Mouse (Mus musculus) CH12.LX (cell line): Measurements from ENCODE around the gene Otop3. TPM values are rescaled to one million over a fixed set of nuclear protein-coding genes. Genes with fewer than 3 reads are reported as not detected.

Source experiments
- DNase-seq: peaks from one replicate; pipeline ENCODE4 v3.0.0-alpha.2; 2013; ENCODE audit errors: extremely low read depth
- H3K27ac ChIP-seq: 2 replicates; pipeline ENCODE4 v1.5.1; 2012; ENCODE audit warnings: low read depth, mild to moderate bottlenecking, control low read depth, moderate library complexity; ENCODE audit not compliant: insufficient read depth
- H3K27me3 ChIP-seq: replicated peaks from 2 replicates; pipeline ENCODE3; 2012; ENCODE audit warnings: inconsistent platforms
- H3K36me3 ChIP-seq, 2 experiments: replicated peaks in 1 of 2; 2 replicates each; pipeline versions ENCODE3 to v1.6.1; 2012; ENCODE audit warnings: inconsistent platforms in 1 of 2, low read length in 1 of 2, mild to moderate bottlenecking in 1 of 2, mixed read lengths in 1 of 2, moderate library complexity in 1 of 2; ENCODE audit not compliant: control insufficient read depth in 1 of 2, insufficient read depth in 1 of 2
- H3K4me1 ChIP-seq, 2 experiments: 2 replicates each; pipeline ENCODE4 v1.6.1; 2012; ENCODE audit warnings: inconsistent platforms in 1 of 2, moderate library complexity in 1 of 2; ENCODE audit not compliant: insufficient read depth in 2 of 2, control insufficient read depth in 1 of 2
- H3K4me2 ChIP-seq: 2 replicates; pipeline ENCODE4 v1.6.1; 2012; ENCODE audit warnings: low read depth, mild to moderate bottlenecking, control low read depth; ENCODE audit not compliant: poor library complexity, insufficient read depth, severe bottlenecking
- H3K4me3 ChIP-seq, 3 experiments: fragments of 150-350 bp in 1 of 3; sonication (generic) in 1 of 3; replicated peaks in 1 of 3; 2 replicates each; pipeline versions ENCODE3 to v1.5.1; 2011 to 2012; ENCODE audit warnings: low read depth in 2 of 3, low read length in 2 of 3, mild to moderate bottlenecking in 2 of 3, moderate library complexity in 2 of 3, control low read depth in 1 of 3, improper control_type of control experiment in 1 of 3, inconsistent platforms in 1 of 3, mixed read lengths in 1 of 3; ENCODE audit not compliant: poor library complexity in 1 of 3
- H3K79me2 ChIP-seq: replicated peaks from 2 replicates; pipeline ENCODE4 v1.6.1; 2012; ENCODE audit warnings: mild to moderate bottlenecking, moderate library complexity; ENCODE audit not compliant: control insufficient read depth, poor library complexity, insufficient read depth, severe bottlenecking; ENCODE audit errors: extremely low read depth
- H3K9ac ChIP-seq: 2 replicates; pipeline ENCODE4 v1.6.1; 2012; ENCODE audit warnings: low read depth, mild to moderate bottlenecking, control low read depth, moderate library complexity; ENCODE audit not compliant: insufficient read depth
- H3K9me3 ChIP-seq: replicated peaks from 2 replicates; pipeline ENCODE3; 2012; ENCODE audit warnings: low read length, inconsistent platforms, mixed read lengths
- BHLHE40 ChIP-seq: IDR thresholded peaks from 2 replicates; pipeline ENCODE4 v1.6.1; 2011; ENCODE audit warnings: mild to moderate bottlenecking, low read depth, low read length, improper control_type of control experiment
- CTCF ChIP-seq, 2 experiments: IDR thresholded peaks in 1 of 2; conservative IDR thresholded peaks in 1 of 2; 2 replicates each; pipeline ENCODE4 v1.5.1; 2011 to 2012; ENCODE audit warnings: low read depth in 2 of 2, low read length in 2 of 2, improper control_type of control experiment in 1 of 2, inconsistent platforms in 1 of 2, mild to moderate bottlenecking in 1 of 2, moderate library complexity in 1 of 2
- E2F4 ChIP-seq: IDR thresholded peaks from 2 replicates; pipeline ENCODE4 v1.6.1; 2011; ENCODE audit warnings: low read depth, low read length, improper control_type of control experiment; ENCODE audit not compliant: insufficient replicate concordance
- ELF1 ChIP-seq: IDR thresholded peaks from 2 replicates; pipeline ENCODE4 v1.6.1; 2014; ENCODE audit warnings: low read depth, mild to moderate bottlenecking, inconsistent platforms, low read length, improper control_type of control experiment
- JUN ChIP-seq: IDR thresholded peaks from 2 replicates; pipeline ENCODE4 v1.6.1; 2011; ENCODE audit warnings: low read depth, mild to moderate bottlenecking, low read length, improper control_type of control experiment, moderate library complexity; ENCODE audit not compliant: insufficient read depth
- KAT2A ChIP-seq: IDR thresholded peaks from 2 replicates; pipeline ENCODE4 v1.6.1; 2012; ENCODE audit warnings: low read length, improper control_type of control experiment, inconsistent platforms; ENCODE audit not compliant: insufficient replicate concordance
- MAFK ChIP-seq: IDR thresholded peaks from 2 replicates; pipeline ENCODE4 v1.6.1; 2011; ENCODE audit warnings: low read length, improper control_type of control experiment; ENCODE audit not compliant: insufficient replicate concordance
- MEF2A ChIP-seq: IDR thresholded peaks from 2 replicates; pipeline ENCODE4 v1.6.1; 2014; ENCODE audit warnings: low read depth, mild to moderate bottlenecking, inconsistent platforms, low read length, improper control_type of control experiment, borderline replicate concordance
- PAX5 ChIP-seq: IDR thresholded peaks from 2 replicates; pipeline ENCODE4 v1.6.1; 2012; ENCODE audit warnings: low read length, inconsistent platforms, mixed read lengths
- POLR2A ChIP-seq: IDR thresholded peaks from 2 replicates; pipeline ENCODE4 v1.6.1; 2011; ENCODE audit warnings: low read depth, mild to moderate bottlenecking, improper control_type of control experiment, low read length
- POLR2AphosphoS2 ChIP-seq: IDR thresholded peaks from 2 replicates; pipeline ENCODE4 v1.6.1; 2011; ENCODE audit warnings: low read depth, low read length, improper control_type of control experiment
- RAD21 ChIP-seq: IDR thresholded peaks from 2 replicates; pipeline ENCODE4 v1.6.1; 2011; ENCODE audit warnings: low read depth, mild to moderate bottlenecking, low read length, improper control_type of control experiment, moderate library complexity
- RCOR1 ChIP-seq: conservative IDR thresholded peaks from 2 replicates; pipeline ENCODE4 v1.6.1; 2012; ENCODE audit warnings: low read depth, mild to moderate bottlenecking, inconsistent platforms, low read length, improper control_type of control experiment
- SIN3A ChIP-seq: IDR thresholded peaks from 2 replicates; pipeline ENCODE4 v1.6.1; 2012; ENCODE audit warnings: low read length, improper control_type of control experiment, inconsistent platforms
- TBP ChIP-seq: conservative IDR thresholded peaks from 2 replicates; pipeline ENCODE4 v1.6.1; 2011; ENCODE audit warnings: low read depth, low read length, improper control_type of control experiment
- USF2 ChIP-seq: conservative IDR thresholded peaks from 2 replicates; pipeline ENCODE4 v1.6.1; 2011; ENCODE audit warnings: low read depth, low read length, improper control_type of control experiment
- ZC3H11A ChIP-seq: IDR thresholded peaks from 2 replicates; pipeline ENCODE4 v1.6.1; 2012; ENCODE audit warnings: low read depth, mild to moderate bottlenecking, inconsistent platforms, low read length, improper control_type of control experiment
- ZKSCAN1 ChIP-seq: IDR thresholded peaks from 2 replicates; pipeline ENCODE4 v1.6.1; 2012; ENCODE audit warnings: low read depth, inconsistent platforms, low read length, improper control_type of control experiment, borderline replicate concordance
- ZMIZ1 ChIP-seq: IDR thresholded peaks from 2 replicates; pipeline ENCODE4 v1.6.1; 2012; ENCODE audit warnings: low read depth, mild to moderate bottlenecking, inconsistent platforms, low read length, improper control_type of control experiment
- ZNF384 ChIP-seq: IDR thresholded peaks from 2 replicates; pipeline ENCODE4 v1.6.1; 2012; ENCODE audit warnings: low read depth, low read length, improper control_type of control experiment, inconsistent platforms
- dilution Hi-C: fragments of 300-500 bp; cut with MboI; formaldehyde crosslinking; loops from 2 replicates; pipeline ENCODE4 v1.14.3; 2020; ENCODE audit warnings: low sequenced_read_pairs; ENCODE audit not compliant: extremely low pct_unique_long_range_greater_than_20kb, extremely low pct_ligation_motif_present
- in situ Hi-C: fragments of 300-500 bp; cut with MboI; formaldehyde crosslinking; loops from 3 replicates; pipeline ENCODE4 v1.14.3; 2019; ENCODE audit warnings: low sequenced_read_pairs, low pct_ligation_motif_present, low pct_unique_long_range_greater_than_20kb, mixed read lengths
- polyA plus RNA-seq: library from polyadenylated mRNA; unstranded; fragments of >175 nt; gene quantifications from 2 replicates; pipeline ENCODE4 v1.2.1, GENCODE M21; 2012; ENCODE audit warnings: low read depth; ENCODE audit not compliant: insufficient read length
- total RNA-seq, 2 experiments: library from RNA; depleted of rRNA; stranded (reverse); fragments of 300-350 nt in 1 of 2; fragments of >200 nt in 1 of 2; gene quantifications; 2 replicates each; pipeline ENCODE4 v1.2.3; 2012 to 2014

Gene Otop3
- total and polyA plus RNA-seq, 3 experiments: not detected

DNA sequence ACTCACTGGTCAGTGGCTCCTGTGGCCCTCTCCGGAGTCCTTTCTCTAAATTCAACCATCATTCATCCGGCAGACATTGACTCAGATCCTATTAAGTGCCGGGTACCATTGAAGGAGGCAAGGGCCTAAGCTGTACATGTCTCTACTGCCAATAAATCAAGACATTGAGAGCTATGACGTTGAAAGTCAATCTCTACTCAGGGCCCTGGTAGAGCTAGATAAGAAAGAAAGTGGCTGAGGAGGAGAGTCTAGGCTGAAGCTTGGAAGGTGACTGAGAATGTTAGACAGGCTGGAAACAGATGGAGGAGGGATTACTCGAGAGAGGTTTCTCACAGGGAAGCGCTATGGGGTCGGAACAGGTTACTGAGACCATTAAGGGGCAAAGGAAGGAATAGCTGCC lies 35.8 kb downstream of the Otop3 start:
- Histone ChIP-seq H3K4me2 (no peak overlapping the region), H3K9ac (no peak overlapping the region), H3K27me3 (peaks cover 96% of the 10 kb centered on the region), H3K27ac (no peak overlapping the region), H3K4me3 (no peak overlapping the region), H3K4me1 (peaks cover 12 to 14% of the 10 kb centered on the region in 2 experiments), H3K36me3 (no peaks in the 10 kb centered on the region), H3K9me3 (no peaks in the 10 kb centered on the region), H3K79me2 (no peaks in the 10 kb centered on the region)
- in situ Hi-C loops (no loop called here), dilution Hi-C loops (no loop called here)
- no peak for DNase-seq
- TF ChIP-seq SIN3A: no peak

DNA sequence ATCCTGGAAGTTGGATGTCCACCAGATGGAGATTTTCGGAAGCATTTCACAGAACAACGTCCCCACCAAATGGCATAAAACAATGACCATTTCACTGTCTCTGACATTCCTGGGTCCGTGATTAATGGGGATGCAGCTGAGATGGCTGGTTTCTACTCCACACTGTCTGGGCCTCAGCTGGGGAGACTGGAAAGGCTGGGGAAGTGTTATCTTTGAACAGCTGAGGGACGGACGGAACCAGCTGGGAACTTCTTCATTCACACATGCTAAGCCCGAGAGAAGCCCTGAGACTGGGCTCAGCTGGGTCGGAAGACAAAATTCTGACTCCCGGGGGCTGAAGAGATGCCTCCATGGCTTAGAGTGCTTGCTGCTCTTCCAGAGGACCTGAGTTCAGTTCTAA lies 36.8 kb downstream of the Otop3 start:
- H3K27ac ChIP-seq: no peak overlapping the region
- no peaks in the 10 kb centered on the region for H3K9me3 ChIP-seq
- peaks cover 96% of the 10 kb centered on the region for H3K27me3 ChIP-seq
- no peak for DNase-seq
- dilution Hi-C loops: no loop called here
- no peak overlapping the region for H3K4me3 ChIP-seq
- no peaks in the 10 kb centered on the region for H3K79me2 ChIP-seq
- no peaks in the 10 kb centered on the region for H3K36me3 ChIP-seq
- in situ Hi-C loops: no loop called here
- H3K4me2 ChIP-seq: no peak overlapping the region
- no peak overlapping the region for H3K9ac ChIP-seq
- peaks cover 12 to 14% of the 10 kb centered on the region in 2 experiments for H3K4me1 ChIP-seq
- TF ChIP-seq ELF1 (no peak), E2F4 (no peak), CTCF (conservative IDR thresholded peaks at IDR 0.05 in 1 of 2, IDR thresholded peaks at IDR 0.05 in 1 of 2; ENCODE audit: low read depth in 2 of 2, low read length in 2 of 2) (no peak), MEF2A (no peak), ZC3H11A (no peak), ZMIZ1 (no peak), TBP (no peak), POLR2AphosphoS2 (no peak), ZNF384 (no peak), JUN (no peak), KAT2A (no peak), BHLHE40 (no peak), POLR2A (no peak), PAX5 (no peak), USF2 (no peak), ZKSCAN1 (no peak), MAFK (no peak), RCOR1 (no peak), RAD21 (no peak)
